Mouse (Mus musculus) hindbrain, embryonic 11.5 days (tissue): ENCODE data around the gene Hist2h2bb. TPM values are rescaled to one million over a fixed set of nuclear protein-coding genes. Genes with fewer than 3 reads are reported as not detected.
"Not testable (repeated sequence)": the region's sequence is repeated elsewhere in the genome, so short reads cannot be mapped to it uniquely, and the experiment has no call there.

Source experiments
- ATAC-seq: fragments of 200-750 bp; cut with Nextera tagmentation; 2 replicates; pipeline ENCODE4 v1.8.0; 2017; ENCODE audit warnings: mild to moderate bottlenecking, moderate TSS enrichment, moderate library complexity; ENCODE audit not compliant: low FRiP score
- DNase-seq: peaks from one replicate; pipeline ENCODE4 v3.0.0-alpha.2; 2015; ENCODE audit warnings: low spot score
- H3K27ac ChIP-seq: fragments of 300-500 bp; sonication (generic); 2 replicates; pipeline ENCODE4 v1.5.1; 2014; ENCODE audit warnings: mild to moderate bottlenecking, low read depth, low read length
- H3K27me3 ChIP-seq: fragments of 300-500 bp; sonication (generic); 2 replicates; pipeline ENCODE4 v1.6.1; 2014; ENCODE audit warnings: mild to moderate bottlenecking, low read length, moderate library complexity, mixed read lengths; ENCODE audit not compliant: control insufficient read depth, insufficient read depth
- H3K36me3 ChIP-seq: fragments of 300-500 bp; sonication (generic); 2 replicates; pipeline ENCODE4 v1.6.1; 2014; ENCODE audit warnings: mild to moderate bottlenecking, low read length, moderate library complexity, mixed read lengths; ENCODE audit not compliant: control insufficient read depth, insufficient read depth
- H3K4me1 ChIP-seq: fragments of 300-500 bp; sonication (generic); replicated peaks from 2 replicates; pipeline ENCODE4 v1.6.1; 2014; ENCODE audit warnings: low read length, mixed read lengths; ENCODE audit not compliant: control insufficient read depth, insufficient read depth
- H3K4me2 ChIP-seq: fragments of 300-500 bp; sonication (generic); replicated peaks from 2 replicates; pipeline ENCODE4 v1.6.1; 2014; ENCODE audit warnings: mild to moderate bottlenecking, low read depth, low read length
- H3K4me3 ChIP-seq: fragments of 300-500 bp; sonication (generic); 2 replicates; pipeline ENCODE4 v1.5.1; 2014; ENCODE audit warnings: low read depth, low read length
- H3K9ac ChIP-seq: fragments of 300-500 bp; sonication (generic); 2 replicates; pipeline ENCODE4 v1.6.1; 2014; ENCODE audit warnings: low read depth, low read length
- H3K9me3 ChIP-seq: fragments of 300-500 bp; sonication (generic); 2 replicates; pipeline ENCODE4 v1.6.1; 2016; ENCODE audit warnings: low read length; ENCODE audit not compliant: control insufficient read depth
- WGBS: fragments of 180-500 bp; shearing (Covaris S2); extraction: QIAGEN DNeasy Blood & Tissue Kit; methylation state at CpG from one replicate; pipeline ENCODE4 v1.1.7; 2014; 5-methylcytosine and 5-hydroxymethylcytosine counted together
- polyA plus RNA-seq: library from polyadenylated mRNA; unstranded; fragments of >200 nt; fragmentation: Nextera tagmentation; extraction: Ambion mirVana; gene quantifications from 2 replicates; pipeline ENCODE4 v1.2.1, GENCODE M21; 2014

Hist2h2bb gene
- polyA plus RNA-seq, 1 experiment from 2014 or later, result 16.9 TPM

GRCm38 (mm10) chr3:96246427-96246856, 23.1 kb upstream of the Hist2h2bb start, which contains the start of gene Hist2h3c1:
TSS of gene Hist2h3c1 (plus strand) at chr3:96246685.
- not testable (repeated sequence) for H3K9me3 ChIP-seq, H3K36me3 ChIP-seq, H3K27me3 ChIP-seq, H3K4me1 ChIP-seq, DNase-seq
- Histone ChIP-seq H3K27ac (peak within 1 kb of the TSS; percentile 10; the same call in 1 of the 2 replicates), H3K4me3 (peak within 1 kb of the TSS; percentile 34), H3K9ac (peak within 1 kb of the TSS; percentile 55), H3K4me2 (peak within 1 kb of the TSS; percentile 54)
- ATAC-seq, result peak; percentile 94
- no CpG with 5 or more reads among the region's 47 CpGs for WGBS

- Histone ChIP-seq H3K9ac (peak overlapping the region; percentile 55), H3K27ac (peak overlapping the region; percentile 10; the same call in 1 of the 2 replicates), H3K27me3 (no peaks in the 10 kb centered on the region), H3K9me3 (no peaks in the 10 kb centered on the region), H3K4me1 (peaks cover 4% of the 10 kb centered on the region; the same call in 1 of the 2 replicates), H3K4me3 (peak overlapping the region; percentile 34), H3K36me3 (no peaks in the 10 kb centered on the region), H3K4me2 (peak overlapping the region; percentile 54)
- DNase-seq, result peak; percentile 43
- 3% methylated on average over 11 of the region's 11 CpGs for WGBS
- no peak for ATAC-seq
Measured at GRCm38 (mm10) chr3:96247356-96248140, 22.0 kb upstream of the Hist2h2bb start.

- H3K9me3 ChIP-seq, result no peaks in the 10 kb centered on the region
Measured at GRCm38 (mm10) chr3:96248141-96249033, 21.2 kb upstream of the Hist2h2bb start.

GRCm38 (mm10) chr3:96249034-96249345, 20.6 kb upstream of the Hist2h2bb start:
- ATAC-seq (no peak), DNase-seq (no peak)
- Histone ChIP-seq H3K36me3 (no peaks in the 10 kb centered on the region), H3K4me1 (peaks cover 4% of the 10 kb centered on the region; the same call in 1 of the 2 replicates), H3K4me3 (no peak overlapping the region), H3K9me3 (no peaks in the 10 kb centered on the region), H3K9ac (no peak overlapping the region), H3K27me3 (no peaks in the 10 kb centered on the region), H3K27ac (no peak overlapping the region), H3K4me2 (peak overlapping the region; percentile 11)
- 60% methylated on average over 4 of the region's 4 CpGs for WGBS

More at GRCm38 (mm10) chr3:96248141-96249033, 21.2 kb upstream of the Hist2h2bb start:
- no peak for DNase-seq
- Histone ChIP-seq H3K4me1 (peaks cover 4% of the 10 kb centered on the region; the same call in 1 of the 2 replicates), H3K9ac (no peak overlapping the region), H3K4me3 (peak overlapping the region; percentile 34), H3K4me2 (peak overlapping the region; percentile 54), H3K27ac (no peak overlapping the region), H3K27me3 (no peaks in the 10 kb centered on the region), H3K36me3 (no peaks in the 10 kb centered on the region)
- ATAC-seq, result no peak
- 55% methylated on average over 6 of the region's 6 CpGs for WGBS

GRCm38 (mm10) chr3:96250890-96251289, 18.7 kb upstream of the Hist2h2bb start:
- H3K36me3 ChIP-seq, result no peaks in the 10 kb centered on the region
- DNase-seq (no peak), ATAC-seq (no peak)
- H3K4me2 ChIP-seq, result no peak overlapping the region
- WGBS, result 90% methylated on average over 3 of the region's 3 CpGs
- no peaks in the 10 kb centered on the region for H3K9me3 ChIP-seq
- peaks cover 2% of the 10 kb centered on the region; the same call in 1 of the 2 replicates for H3K4me1 ChIP-seq
- H3K27ac ChIP-seq, result no peak overlapping the region
- H3K9ac ChIP-seq, result no peak overlapping the region
- H3K4me3 ChIP-seq, result no peak overlapping the region
- H3K27me3 ChIP-seq, result no peaks in the 10 kb centered on the region

GRCm38 (mm10) chr3:96251787-96252186, 17.8 kb upstream of the Hist2h2bb start:
- DNase-seq (no peak), ATAC-seq (no peak)
- Histone ChIP-seq H3K9me3 (no peaks in the 10 kb centered on the region), H3K4me2 (no peak overlapping the region), H3K36me3 (no peaks in the 10 kb centered on the region), H3K4me1 (peaks cover 2% of the 10 kb centered on the region; the same call in 1 of the 2 replicates), H3K4me3 (no peak overlapping the region), H3K9ac (no peak overlapping the region), H3K27ac (no peak overlapping the region), H3K27me3 (no peaks in the 10 kb centered on the region)
- 82% methylated on average over 3 of the region's 3 CpGs for WGBS

GRCm38 (mm10) chr3:96254683-96255355, 14.7 kb upstream of the Hist2h2bb start:
- Histone ChIP-seq H3K4me1 (no peaks in the 10 kb centered on the region), H3K27ac (no peak overlapping the region), H3K4me3 (no peak overlapping the region), H3K9ac (no peak overlapping the region), H3K4me2 (no peak overlapping the region; the same call in 1 of the 2 replicates), H3K9me3 (no peaks in the 10 kb centered on the region), H3K36me3 (no peaks in the 10 kb centered on the region), H3K27me3 (no peaks in the 10 kb centered on the region)
- ATAC-seq (no peak), DNase-seq (peak; percentile 39)
- 56% methylated on average over 10 of the region's 10 CpGs for WGBS

GRCm38 (mm10) chr3:96255926-96256593, 13.5 kb upstream of the Hist2h2bb start:
- ATAC-seq (no peak), DNase-seq (no peak)
- Histone ChIP-seq H3K36me3 (no peaks in the 10 kb centered on the region), H3K9me3 (no peaks in the 10 kb centered on the region), H3K4me3 (no peak overlapping the region), H3K27me3 (no peaks in the 10 kb centered on the region), H3K4me1 (no peaks in the 10 kb centered on the region), H3K27ac (no peak overlapping the region), H3K9ac (no peak overlapping the region), H3K4me2 (no peak overlapping the region)
- WGBS, result 87% methylated on average over 5 of the region's 5 CpGs
